Mouse (Mus musculus) embryo, embryonic 9.5 days (tissue): Measurements from ENCODE around the gene Fkbp1a.

ENCODE experiments used
- DNase-seq: peaks from one replicate; pipeline ENCODE4 v3.0.0-alpha.2; 2017; ENCODE audit errors: extremely low spot score

Gene Fkbp1a

GRCm38 (mm10) chr2:151608435-151608834, 66.2 kb downstream of the Fkbp1a start:
- no peak for DNase-seq

- no peak for DNase-seq
These were observed 67.7 kb downstream of the Fkbp1a start for GRCm38 (mm10) chr2:151609974-151610373.
